Mouse (Mus musculus): Measurements from ENCODE around the gene S100a5. TPM values are rescaled to one million over a fixed set of nuclear protein-coding genes. Genes with fewer than 3 reads are reported as not detected.

The S100a5 gene
- polyA plus RNA-seq (2011; ENCODE audit: insufficient read depth, insufficient read length, low read depth, missing spikeins) = not detected in 2 replicates

DNA sequence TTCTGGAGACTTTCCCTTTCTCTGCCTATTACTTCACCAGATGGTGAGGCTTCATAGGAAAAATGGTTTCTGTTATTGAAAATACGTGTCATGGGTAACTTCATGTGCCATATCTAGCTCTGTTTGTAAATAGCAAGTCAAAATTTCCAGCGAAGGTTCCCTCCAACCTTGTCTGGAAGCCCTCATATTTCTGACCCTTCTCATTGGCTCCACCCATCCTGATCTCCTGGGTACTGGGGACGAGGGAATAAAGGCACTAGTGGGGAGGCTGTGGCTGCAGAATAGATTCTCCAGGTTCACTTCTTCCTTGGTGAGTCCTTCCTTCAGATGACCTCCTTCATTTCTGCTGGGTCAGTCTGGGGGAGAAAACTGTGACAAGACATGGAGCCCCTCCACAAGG, at the start of gene S100a5:
TSS of gene S100a5 (plus strand) at position 301 of the 400 bp plus-strand sequence.
- H3K4me1 ChIP-seq (ENCODE audit: control insufficient read depth, insufficient read depth, low read length) = no peaks in the 10 kb centered on the region
- H3K9me3 ChIP-seq (replicated peaks; ENCODE audit: control insufficient read depth, insufficient read depth, low read length, poor library complexity, severe bottlenecking) = no peaks in the 10 kb centered on the region
- H3K9ac ChIP-seq (ENCODE audit: low read depth, poor library complexity, severe bottlenecking) = no peak within 1 kb of the TSS
- H3K27me3 ChIP-seq (ENCODE audit: control insufficient read depth, insufficient read depth, low read length, poor library complexity, severe bottlenecking) = no peaks in the 10 kb centered on the region
- no peak within 1 kb of the TSS for H3K4me3 ChIP-seq (ENCODE audit: low read depth, low read length)
- no peak within 1 kb of the TSS for H3K27ac ChIP-seq (ENCODE audit: insufficient read depth, low read length)
- TF ChIP-seq EP300 (IDR thresholded peaks at IDR 0.05; ENCODE audit: insufficient read depth, low read depth, low read length) (no peak), POLR2A (IDR thresholded peaks at IDR 0.05; ENCODE audit: insufficient read depth, low read length) (no peak), CTCF (IDR thresholded peaks at IDR 0.05; ENCODE audit: low read depth, low read length) (no peak)
- H3K36me3 ChIP-seq (ENCODE audit: control insufficient read depth, insufficient read depth, low read length, poor library complexity, severe bottlenecking) = no peaks in the 10 kb centered on the region

DNA sequence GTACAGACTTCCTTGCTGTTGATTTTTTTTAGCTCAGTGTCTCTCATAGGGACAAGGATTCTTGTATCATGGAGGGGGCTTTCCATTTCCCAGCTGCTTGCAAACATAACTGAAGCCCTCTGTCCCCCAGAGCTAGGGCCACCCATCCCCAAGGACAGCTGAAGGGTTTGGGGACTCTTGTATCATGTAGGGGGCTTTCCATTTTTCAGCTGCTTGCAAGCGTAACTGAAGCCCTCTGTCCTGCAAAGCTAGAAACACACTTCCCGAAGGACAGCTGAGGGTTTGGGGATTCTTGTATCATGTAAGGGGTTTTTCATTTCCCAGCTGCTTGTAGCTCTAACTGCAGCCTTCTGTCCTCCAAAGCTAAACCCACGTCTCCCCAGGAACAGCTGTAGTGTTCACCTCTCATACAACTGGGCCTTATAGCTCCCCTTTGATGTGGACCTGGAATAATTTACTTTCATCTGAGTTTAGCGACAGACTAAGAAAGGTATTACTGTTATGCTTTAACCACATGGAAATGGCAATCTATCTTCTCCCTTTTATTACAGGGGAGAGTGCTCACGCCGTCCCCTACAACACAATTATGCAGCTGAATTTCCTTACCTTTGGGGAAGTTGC, 48.2 kb upstream of the S100a5 start, which contains the start of gene S100a3:
TSS of gene S100a3 (plus strand) at position 571 of the 621 bp plus-strand sequence.
- H3K27me3 ChIP-seq (ENCODE audit: control insufficient read depth, insufficient read depth, low read length, poor library complexity, severe bottlenecking) = no peaks in the 10 kb centered on the region

DNA sequence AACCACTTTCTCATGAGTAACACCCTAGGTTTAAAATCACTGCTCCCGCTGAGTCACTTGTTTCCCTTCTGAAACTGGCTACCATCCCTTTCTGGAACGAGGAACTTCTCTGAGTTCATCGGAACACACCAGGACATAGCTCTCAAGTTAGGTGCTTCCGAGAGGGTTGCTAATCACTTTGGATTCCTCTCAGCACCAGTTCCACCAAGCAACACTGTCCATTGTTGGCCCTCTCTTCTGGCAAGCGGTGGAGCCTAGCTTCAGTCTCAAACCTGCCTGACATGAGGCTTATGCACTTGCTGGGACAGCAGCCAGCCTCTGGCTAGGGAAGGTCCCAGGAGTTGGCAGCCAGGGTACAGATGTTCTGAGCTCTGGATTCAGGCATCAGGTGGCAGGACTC, 33.6 kb upstream of the S100a5 start:
- TF ChIP-seq CTCF (IDR thresholded peaks at IDR 0.05; ENCODE audit: low read depth, low read length) (no peak), POLR2A (IDR thresholded peaks at IDR 0.05; ENCODE audit: insufficient read depth, low read length) (no peak), EP300 (IDR thresholded peaks at IDR 0.05; ENCODE audit: insufficient read depth, low read depth, low read length) (no peak)
- no peaks in the 10 kb centered on the region for H3K36me3 ChIP-seq (ENCODE audit: control insufficient read depth, insufficient read depth, low read length, poor library complexity, severe bottlenecking)
- H3K9me3 ChIP-seq (replicated peaks; ENCODE audit: control insufficient read depth, insufficient read depth, low read length, poor library complexity, severe bottlenecking) = peaks cover 6% of the 10 kb centered on the region; the same call in 1 of the 2 replicates
- H3K4me3 ChIP-seq (ENCODE audit: low read depth, low read length) = no peak overlapping the region
- H3K4me1 ChIP-seq (ENCODE audit: control insufficient read depth, insufficient read depth, low read length) = no peaks in the 10 kb centered on the region
- H3K27ac ChIP-seq (ENCODE audit: insufficient read depth, low read length) = no peak overlapping the region
- no peaks in the 10 kb centered on the region; the same call in 1 of the 2 replicates for H3K27me3 ChIP-seq (ENCODE audit: control insufficient read depth, insufficient read depth, low read length, poor library complexity, severe bottlenecking)
- H3K9ac ChIP-seq (ENCODE audit: low read depth, poor library complexity, severe bottlenecking) = no peak overlapping the region

More for the DNA sequence above, 48.2 kb upstream of the S100a5 start, which contains the start of gene S100a3:
- Histone ChIP-seq H3K9me3 (replicated peaks; ENCODE audit: control insufficient read depth, insufficient read depth, low read length, poor library complexity, severe bottlenecking) (no peaks in the 10 kb centered on the region), H3K4me3 (ENCODE audit: low read depth, low read length) (no peak within 1 kb of the TSS), H3K4me1 (ENCODE audit: control insufficient read depth, insufficient read depth, low read length) (no peaks in the 10 kb centered on the region), H3K27ac (ENCODE audit: insufficient read depth, low read length) (no peak within 1 kb of the TSS), H3K9ac (ENCODE audit: low read depth, poor library complexity, severe bottlenecking) (no peak within 1 kb of the TSS), H3K36me3 (ENCODE audit: control insufficient read depth, insufficient read depth, low read length, poor library complexity, severe bottlenecking) (no peaks in the 10 kb centered on the region)
- TF ChIP-seq EP300 (IDR thresholded peaks at IDR 0.05; ENCODE audit: insufficient read depth, low read depth, low read length) = no peak
- TF ChIP-seq POLR2A (IDR thresholded peaks at IDR 0.05; ENCODE audit: insufficient read depth, low read length) = no peak
- no peak for TF ChIP-seq CTCF (IDR thresholded peaks at IDR 0.05; ENCODE audit: low read depth, low read length)

DNA sequence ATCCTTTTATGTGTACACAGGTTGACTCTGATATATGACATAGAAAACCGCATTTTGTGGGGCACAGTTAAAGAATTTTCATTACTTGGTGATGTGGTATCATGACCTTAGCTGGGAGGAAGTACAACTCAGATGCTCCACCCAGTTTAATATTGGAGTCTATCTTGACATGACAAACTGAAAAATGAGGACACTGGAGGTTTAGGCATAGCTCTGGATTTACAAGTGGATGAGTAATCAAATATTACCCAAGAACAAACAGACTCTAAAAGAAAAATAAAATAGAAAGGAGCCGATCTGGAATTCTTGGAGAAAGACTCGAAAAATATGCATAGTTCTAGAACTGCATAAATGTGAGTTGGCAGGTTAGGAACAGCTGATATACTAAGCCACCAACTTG, 33.0 kb upstream of the S100a5 start:
- no peak overlapping the region for H3K9ac ChIP-seq (ENCODE audit: low read depth, poor library complexity, severe bottlenecking)
- H3K36me3 ChIP-seq (ENCODE audit: control insufficient read depth, insufficient read depth, low read length, poor library complexity, severe bottlenecking) = no peaks in the 10 kb centered on the region
- H3K9me3 ChIP-seq (replicated peaks; ENCODE audit: control insufficient read depth, insufficient read depth, low read length, poor library complexity, severe bottlenecking) = peaks cover 6% of the 10 kb centered on the region; the same call in 1 of the 2 replicates
- no peak for TF ChIP-seq CTCF (IDR thresholded peaks at IDR 0.05; ENCODE audit: low read depth, low read length)
- no peak for TF ChIP-seq POLR2A (IDR thresholded peaks at IDR 0.05; ENCODE audit: insufficient read depth, low read length)
- no peak for TF ChIP-seq EP300 (IDR thresholded peaks at IDR 0.05; ENCODE audit: insufficient read depth, low read depth, low read length)
- H3K4me3 ChIP-seq (ENCODE audit: low read depth, low read length) = no peak overlapping the region
- no peak overlapping the region for H3K27ac ChIP-seq (ENCODE audit: insufficient read depth, low read length)
- no peaks in the 10 kb centered on the region; the same call in 1 of the 2 replicates for H3K27me3 ChIP-seq (ENCODE audit: control insufficient read depth, insufficient read depth, low read length, poor library complexity, severe bottlenecking)
- no peaks in the 10 kb centered on the region for H3K4me1 ChIP-seq (ENCODE audit: control insufficient read depth, insufficient read depth, low read length)

GRCm38 (mm10) chr3:90576351-90577001, 31.8 kb upstream of the S100a5 start:
- Histone ChIP-seq H3K9ac (ENCODE audit: low read depth, poor library complexity, severe bottlenecking) (no peak overlapping the region), H3K9me3 (replicated peaks; ENCODE audit: control insufficient read depth, insufficient read depth, low read length, poor library complexity, severe bottlenecking) (peaks cover 6% of the 10 kb centered on the region; the same call in 1 of the 2 replicates), H3K4me3 (ENCODE audit: low read depth, low read length) (no peak overlapping the region), H3K36me3 (ENCODE audit: control insufficient read depth, insufficient read depth, low read length, poor library complexity, severe bottlenecking) (no peaks in the 10 kb centered on the region), H3K27ac (ENCODE audit: insufficient read depth, low read length) (no peak overlapping the region), H3K27me3 (ENCODE audit: control insufficient read depth, insufficient read depth, low read length, poor library complexity, severe bottlenecking) (no peaks in the 10 kb centered on the region; the same call in 1 of the 2 replicates), H3K4me1 (ENCODE audit: control insufficient read depth, insufficient read depth, low read length) (no peaks in the 10 kb centered on the region)
- no peak for TF ChIP-seq CTCF (IDR thresholded peaks at IDR 0.05; ENCODE audit: low read depth, low read length)
- TF ChIP-seq EP300 (IDR thresholded peaks at IDR 0.05; ENCODE audit: insufficient read depth, low read depth, low read length) = no peak
- TF ChIP-seq POLR2A (IDR thresholded peaks at IDR 0.05; ENCODE audit: insufficient read depth, low read length) = no peak

GRCm38 (mm10) chr3:90579433-90579832, 28.9 kb upstream of the S100a5 start:
- no peak for TF ChIP-seq EP300 (IDR thresholded peaks at IDR 0.05; ENCODE audit: insufficient read depth, low read depth, low read length)
- TF ChIP-seq POLR2A (IDR thresholded peaks at IDR 0.05; ENCODE audit: insufficient read depth, low read length) = no peak
- TF ChIP-seq CTCF (IDR thresholded peaks at IDR 0.05; ENCODE audit: low read depth, low read length) = no peak
- H3K27me3 ChIP-seq (ENCODE audit: control insufficient read depth, insufficient read depth, low read length, poor library complexity, severe bottlenecking) = no peaks in the 10 kb centered on the region
- no peaks in the 10 kb centered on the region for H3K36me3 ChIP-seq (ENCODE audit: control insufficient read depth, insufficient read depth, low read length, poor library complexity, severe bottlenecking)
- H3K9ac ChIP-seq (ENCODE audit: low read depth, poor library complexity, severe bottlenecking) = no peak overlapping the region
- H3K4me3 ChIP-seq (ENCODE audit: low read depth, low read length) = no peak overlapping the region
- H3K9me3 ChIP-seq (replicated peaks; ENCODE audit: control insufficient read depth, insufficient read depth, low read length, poor library complexity, severe bottlenecking) = no peaks in the 10 kb centered on the region
- H3K27ac ChIP-seq (ENCODE audit: insufficient read depth, low read length) = no peak overlapping the region
- H3K4me1 ChIP-seq (ENCODE audit: control insufficient read depth, insufficient read depth, low read length) = no peaks in the 10 kb centered on the region

All from ES-Bruce4 (cell line).